Comparison of ENCODE assay signal across 8 mouse cellular contexts in genomic region chr15:98877331-98877730, GRCm38 (mm10). TPM values are rescaled to one million over a fixed set of nuclear protein-coding genes. Genes with fewer than 3 reads are reported as not detected.
A peak's percentile ranks its signal among the peaks of the same experiment; 100 is the strongest.
DNase-seq lines count a peak whose midpoint lies in the region; ATAC-seq and TF ChIP-seq lines count a peak whose summit lies in the region.

No protein-coding gene starts in this region.

- H3K27ac ChIP-seq in liver, embryonic 12.5 days: no peak overlapping the region
- no peak overlapping the region for H3K27ac ChIP-seq in heart, postnatal 0 days (ENCODE audit: low read depth)
- no peak overlapping the region for H3K27ac ChIP-seq in lung, embryonic 14.5 days (ENCODE audit: low read depth)

- no peaks in the 10 kb centered on the region for H3K9me3 ChIP-seq in liver, embryonic 12.5 days (replicated peaks)
- H3K9me3 ChIP-seq in heart, postnatal 0 days (replicated peaks; ENCODE audit: control insufficient read depth, low read length): no peaks in the 10 kb centered on the region
- no peaks in the 10 kb centered on the region for H3K9me3 ChIP-seq in lung, embryonic 14.5 days (ENCODE audit: low read depth, low read length)

- TF ChIP-seq CTCF in brain, embryonic 14.5 days (IDR thresholded peaks at IDR 0.05; ENCODE audit: borderline replicate concordance, extremely low read depth, insufficient read depth, insufficient read length): peak; percentile 76; the same call in 1 of the 2 replicates
- peak; percentile 79 for TF ChIP-seq CTCF in heart, postnatal 0 days (IDR thresholded peaks at IDR 0.05; ENCODE audit: low read depth)
- TF ChIP-seq CTCF in lung, embryonic 14.5 days (IDR thresholded peaks at IDR 0.05; ENCODE audit: low read depth): peak; percentile 88

- H3K4me2 ChIP-seq in liver, embryonic 12.5 days: no peak overlapping the region
- H3K4me2 ChIP-seq in heart, postnatal 0 days (ENCODE audit: low read depth, low read length): no peak overlapping the region
- no peak overlapping the region for H3K4me2 ChIP-seq in lung, embryonic 14.5 days

- H3K4me3 ChIP-seq in liver, embryonic 12.5 days: no peak overlapping the region
- H3K4me3 ChIP-seq in heart, postnatal 0 days (ENCODE audit: low read depth, low read length): no peak overlapping the region
- no peak overlapping the region for H3K4me3 ChIP-seq in lung, embryonic 14.5 days (ENCODE audit: low read depth, low read length)

- no peaks in the 10 kb centered on the region for H3K27me3 ChIP-seq in liver, embryonic 12.5 days (replicated peaks)
- no peaks in the 10 kb centered on the region for H3K27me3 ChIP-seq in heart, postnatal 0 days (ENCODE audit: control insufficient read depth, insufficient read depth, low read length)
- H3K27me3 ChIP-seq in lung, embryonic 14.5 days (ENCODE audit: insufficient read depth, low read length): no peaks in the 10 kb centered on the region

- TF ChIP-seq EP300 in heart, postnatal 0 days (IDR thresholded peaks at IDR 0.05; ENCODE audit: low read depth): no peak

- no peak overlapping the region for H3K9ac ChIP-seq in liver, embryonic 12.5 days
- no peak overlapping the region for H3K9ac ChIP-seq in heart, postnatal 0 days (replicated peaks; ENCODE audit: low read depth, low read length)
- no peak overlapping the region for H3K9ac ChIP-seq in lung, embryonic 14.5 days

- peak; percentile 77 for DNase-seq in adrenal gland, adult 2 months
- no peak for DNase-seq in adrenal gland, postnatal 25 days
- DNase-seq in liver: peak; percentile 73
- DNase-seq in brain, embryonic 14.5 days (ENCODE audit: low read depth): peak; percentile 83
- peak; percentile 65 for DNase-seq in heart, postnatal 0 days (ENCODE audit: low spot score)
- DNase-seq in lung, embryonic 14.5 days: peak; percentile 94
- DNase-seq in spleen, postnatal 36 days (ENCODE audit: low spot score in 2 of 2): peak; percentile 68 to 80

- peaks cover 48% of the 10 kb centered on the region for H3K4me1 ChIP-seq in liver, embryonic 12.5 days
- peaks cover 16% of the 10 kb centered on the region; the same call in 1 of the 2 replicates for H3K4me1 ChIP-seq in heart, postnatal 0 days (ENCODE audit: control insufficient read depth, insufficient read depth)
- H3K4me1 ChIP-seq in lung, embryonic 14.5 days (ENCODE audit: insufficient read depth): no peaks in the 10 kb centered on the region; the same call in 1 of the 2 replicates

- TF ChIP-seq POLR2A in brain, embryonic 14.5 days (IDR thresholded peaks at IDR 0.05; ENCODE audit: borderline replicate concordance, extremely low read depth, insufficient read depth, insufficient read length, poor library complexity, severe bottlenecking): no peak

- no peak for ATAC-seq in liver, embryonic 12.5 days
- no peak for ATAC-seq in heart, postnatal 0 days (ENCODE audit: insufficient read depth, low read depth)
- no peak for ATAC-seq in lung, embryonic 14.5 days (ENCODE audit: insufficient read depth)

- H3K36me3 ChIP-seq in liver, embryonic 12.5 days: no peaks in the 10 kb centered on the region
- H3K36me3 ChIP-seq in heart, postnatal 0 days (replicated peaks; ENCODE audit: control insufficient read depth, insufficient read depth, low read length): no peaks in the 10 kb centered on the region
- no peaks in the 10 kb centered on the region for H3K36me3 ChIP-seq in lung, embryonic 14.5 days (ENCODE audit: insufficient read depth)

- 10% methylated on average over 3 of the region's 3 CpGs for WGBS in liver, embryonic 12.5 days (ENCODE audit: insufficient replicate concordance)
- 6% methylated on average over 3 of the region's 3 CpGs for WGBS in heart, postnatal 0 days
- WGBS in lung, embryonic 14.5 days: 9% methylated on average over 3 of the region's 3 CpGs

RNA-seq across cellular contexts. Expression of gene Kmt2d, which starts 6.3 kb away (rescaled TPM):
- 10 to 100 TPM; 36.8 to 58.2 TPM for total RNA-seq in adrenal gland, adult 2 months (2021)
- 21.0 and 22.3 TPM in 2 replicates for polyA plus RNA-seq in adrenal gland, adult 2 months (2012; rRNA removed)
- 63.0 and 83.0 TPM in 2 replicates for total RNA-seq in adrenal gland, postnatal 25 days (2021)
- 7.0 TPM in 2 replicates for polyA plus RNA-seq in liver, embryonic 12.5 days (2016; fragmentation: Nextera tagmentation; extraction: Ambion mirVana)
- 18.4 and 37.5 TPM in 2 replicates for polyA plus RNA-seq in brain, embryonic 14.5 days (2012; rRNA removed)
- 31.6 and 34.4 TPM in 2 replicates for total RNA-seq in heart, postnatal 0 days (2014; rRNA removed; ENCODE audit: low replicate concordance)
- 5.5 and 6.0 TPM in 2 replicates for polyA plus RNA-seq in heart, postnatal 0 days (2015; fragmentation: Nextera tagmentation; extraction: Ambion mirVana)
- 17.1 and 19.3 TPM in 2 replicates for polyA plus RNA-seq in lung, embryonic 14.5 days (2014; fragmentation: Nextera tagmentation; extraction: Ambion mirVana)

RNA-seq across cellular contexts. Expression of gene Rhebl1, which starts 17.0 kb away (rescaled TPM):
- total RNA-seq in adrenal gland, adult 2 months (2021): 1 to 10 TPM in 1 of 2 experiments, under 1 TPM in 1; 0.69 to 3.6 TPM
- 1.3 and 2.0 TPM in 2 replicates for polyA plus RNA-seq in adrenal gland, adult 2 months (2012; rRNA removed)
- total RNA-seq in adrenal gland, postnatal 25 days (2021): 3.7 and 4.4 TPM in 2 replicates
- polyA plus RNA-seq in liver, embryonic 12.5 days (2016; fragmentation: Nextera tagmentation; extraction: Ambion mirVana): 4.9 TPM in 2 replicates
- polyA plus RNA-seq in brain, embryonic 14.5 days (2012; rRNA removed): 24.6 and 40.8 TPM in 2 replicates
- 7.5 and 12.6 TPM in 2 replicates for total RNA-seq in heart, postnatal 0 days (2014; rRNA removed; ENCODE audit: low replicate concordance)
- 4.0 and 4.1 TPM in 2 replicates for polyA plus RNA-seq in heart, postnatal 0 days (2015; fragmentation: Nextera tagmentation; extraction: Ambion mirVana)
- 8.5 and 9.5 TPM in 2 replicates for polyA plus RNA-seq in lung, embryonic 14.5 days (2014; fragmentation: Nextera tagmentation; extraction: Ambion mirVana)

RNA-seq across cellular contexts. Expression of gene Dhh, which starts 21.0 kb away (rescaled TPM):
- 1 to 10 TPM; 2.3 to 3.5 TPM for total RNA-seq in adrenal gland, adult 2 months (2021)
- polyA plus RNA-seq in adrenal gland, adult 2 months (2012; rRNA removed): 3.1 and 3.8 TPM in 2 replicates
- 1.1 and 2.4 TPM in 2 replicates for total RNA-seq in adrenal gland, postnatal 25 days (2021)
- polyA plus RNA-seq in liver, embryonic 12.5 days (2016; fragmentation: Nextera tagmentation; extraction: Ambion mirVana): 0.25 and 0.32 TPM in 2 replicates
- 0.37 and 0.88 TPM in 2 replicates for polyA plus RNA-seq in brain, embryonic 14.5 days (2012; rRNA removed)
- 4.4 and 4.8 TPM in 2 replicates for total RNA-seq in heart, postnatal 0 days (2014; rRNA removed; ENCODE audit: low replicate concordance)
- 1.7 TPM in 2 replicates for polyA plus RNA-seq in heart, postnatal 0 days (2015; fragmentation: Nextera tagmentation; extraction: Ambion mirVana)
- 1.0 and 1.3 TPM in 2 replicates for polyA plus RNA-seq in lung, embryonic 14.5 days (2014; fragmentation: Nextera tagmentation; extraction: Ambion mirVana)

RNA-seq across cellular contexts. Expression of gene Lmbr1l, which starts 40.7 kb away (rescaled TPM):
- total RNA-seq in adrenal gland, adult 2 months (2021): 10 to 100 TPM; 11.5 to 14.2 TPM
- 36.3 and 58.5 TPM in 2 replicates for polyA plus RNA-seq in adrenal gland, adult 2 months (2012; rRNA removed)
- total RNA-seq in adrenal gland, postnatal 25 days (2021): 25.2 and 30.5 TPM in 2 replicates
- polyA plus RNA-seq in liver, embryonic 12.5 days (2016; fragmentation: Nextera tagmentation; extraction: Ambion mirVana): 4.4 and 4.6 TPM in 2 replicates
- 106 and 176 TPM in 2 replicates for polyA plus RNA-seq in brain, embryonic 14.5 days (2012; rRNA removed)
- total RNA-seq in heart, postnatal 0 days (2014; rRNA removed; ENCODE audit: low replicate concordance): 25.5 and 28.2 TPM in 2 replicates
- 8.0 and 9.6 TPM in 2 replicates for polyA plus RNA-seq in heart, postnatal 0 days (2015; fragmentation: Nextera tagmentation; extraction: Ambion mirVana)
- polyA plus RNA-seq in lung, embryonic 14.5 days (2014; fragmentation: Nextera tagmentation; extraction: Ambion mirVana): 4.5 and 5.5 TPM in 2 replicates

RNA-seq across cellular contexts. Expression of gene Prkag1, which starts 46.0 kb away (rescaled TPM):
- total RNA-seq in adrenal gland, adult 2 months (2021): 10 to 100 TPM; 77.1 to 79.8 TPM
- 54.9 and 57.3 TPM in 2 replicates for polyA plus RNA-seq in adrenal gland, adult 2 months (2012; rRNA removed)
- 60.4 and 78.6 TPM in 2 replicates for total RNA-seq in adrenal gland, postnatal 25 days (2021)
- 114 TPM in 2 replicates for polyA plus RNA-seq in liver, embryonic 12.5 days (2016; fragmentation: Nextera tagmentation; extraction: Ambion mirVana)
- 71.8 and 85.7 TPM in 2 replicates for polyA plus RNA-seq in brain, embryonic 14.5 days (2012; rRNA removed)
- total RNA-seq in heart, postnatal 0 days (2014; rRNA removed; ENCODE audit: low replicate concordance): 115 and 134 TPM in 2 replicates
- polyA plus RNA-seq in heart, postnatal 0 days (2015; fragmentation: Nextera tagmentation; extraction: Ambion mirVana): 113 and 114 TPM in 2 replicates
- 93.4 and 93.7 TPM in 2 replicates for polyA plus RNA-seq in lung, embryonic 14.5 days (2014; fragmentation: Nextera tagmentation; extraction: Ambion mirVana)
